Mouse (Mus musculus) ES-Bruce4 (cell line): ENCODE measurements at regions not wholly inside any gene's neighbourhood (a gene's known extent, or its start where the extent isn't known, plus 50 kb on each side); places are given as distances from the start of the nearest gene placed in this dataset.

Experiments
- H3K27ac ChIP-seq: 2 replicates; pipeline ENCODE4 v1.5.1; 2012; ENCODE audit warnings: low read length, inconsistent platforms; ENCODE audit not compliant: insufficient read depth
- H3K27me3 ChIP-seq: 2 replicates; pipeline ENCODE4 v1.6.1; 2012; ENCODE audit warnings: mild to moderate bottlenecking, low read length, inconsistent platforms; ENCODE audit not compliant: control insufficient read depth, poor library complexity, insufficient read depth, severe bottlenecking
- H3K36me3 ChIP-seq: 2 replicates; pipeline ENCODE4 v1.6.1; 2012; ENCODE audit warnings: inconsistent platforms, mild to moderate bottlenecking, low read length, moderate library complexity; ENCODE audit not compliant: control insufficient read depth, poor library complexity, insufficient read depth, severe bottlenecking
- H3K4me1 ChIP-seq: one replicate; pipeline ENCODE4 v1.8.1; 2011; ENCODE audit warnings: low read length; ENCODE audit not compliant: control insufficient read depth, insufficient read depth
- H3K4me3 ChIP-seq: 2 replicates; pipeline ENCODE4 v1.5.1; 2011; ENCODE audit warnings: low read depth, mild to moderate bottlenecking, low read length
- H3K9ac ChIP-seq: 2 replicates; pipeline ENCODE4 v1.6.1; 2012; ENCODE audit warnings: low read depth, mild to moderate bottlenecking, inconsistent platforms; ENCODE audit not compliant: poor library complexity, severe bottlenecking
- H3K9me3 ChIP-seq: replicated peaks from 2 replicates; pipeline ENCODE4 v1.6.1; 2012; ENCODE audit warnings: mild to moderate bottlenecking, low read length, inconsistent platforms; ENCODE audit not compliant: control insufficient read depth, poor library complexity, insufficient read depth, severe bottlenecking
- CTCF ChIP-seq: IDR thresholded peaks from one replicate; pipeline ENCODE4 v1.8.1; 2011; ENCODE audit warnings: low read depth, low read length
- EP300 ChIP-seq: IDR thresholded peaks from 2 replicates; pipeline ENCODE4 v1.6.1; 2011; ENCODE audit warnings: low read depth, low read length; ENCODE audit not compliant: insufficient read depth
- POLR2A ChIP-seq: IDR thresholded peaks from one replicate; pipeline ENCODE4 v1.8.1; 2011; ENCODE audit warnings: low read length; ENCODE audit not compliant: insufficient read depth

DNA sequence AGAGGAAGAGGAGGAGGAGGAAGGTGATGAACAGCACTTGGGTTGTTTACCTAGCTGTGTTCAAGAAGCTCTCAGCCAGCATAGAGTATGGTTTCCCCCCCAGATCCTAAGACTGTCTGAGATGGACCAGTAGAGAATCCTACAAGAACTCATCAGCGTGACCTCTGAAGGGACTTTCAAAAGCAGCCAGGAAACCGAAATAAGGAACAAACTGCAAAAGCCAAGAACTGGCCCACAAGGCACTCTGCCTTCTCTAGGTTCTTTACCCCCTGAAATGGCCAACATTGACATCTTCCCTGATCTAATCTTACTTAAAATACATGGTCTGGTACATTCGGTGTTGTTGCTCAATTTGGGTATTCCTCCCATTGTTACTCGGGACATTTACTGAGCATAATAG is 118.1 kb upstream of the Rreb1 start:
- Histone ChIP-seq H3K4me3 (no peak overlapping the region), H3K36me3 (no peaks in the 10 kb centered on the region), H3K9me3 (no peaks in the 10 kb centered on the region), H3K9ac (no peak overlapping the region), H3K27me3 (no peaks in the 10 kb centered on the region), H3K27ac (no peak overlapping the region), H3K4me1 (no peaks in the 10 kb centered on the region)
- TF ChIP-seq EP300 = no peak
- TF ChIP-seq CTCF = no peak
- no peak for TF ChIP-seq POLR2A

DNA sequence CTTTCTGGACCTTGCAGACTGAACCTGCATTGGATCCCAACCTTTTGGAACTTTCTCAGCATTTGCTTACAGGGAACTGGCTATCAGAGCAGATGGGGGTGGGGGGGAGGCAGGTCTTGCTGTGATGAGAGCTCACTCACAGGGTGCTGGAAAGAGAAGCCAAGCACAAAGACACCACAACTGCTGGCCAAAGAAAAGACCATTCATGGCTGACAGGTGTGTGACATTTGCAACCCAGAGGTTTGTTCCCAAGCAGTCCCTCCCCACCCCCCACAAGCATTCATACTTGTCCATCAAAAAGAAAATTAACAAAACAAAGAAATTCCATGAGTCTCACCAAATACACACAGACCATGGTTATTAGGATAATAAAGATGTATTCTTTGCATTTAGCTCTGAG is 117.5 kb upstream of the Rreb1 start:
- no peak for TF ChIP-seq CTCF
- no peak for TF ChIP-seq EP300
- TF ChIP-seq POLR2A = no peak
- Histone ChIP-seq H3K9ac (no peak overlapping the region), H3K4me3 (no peak overlapping the region), H3K9me3 (no peaks in the 10 kb centered on the region), H3K36me3 (no peaks in the 10 kb centered on the region), H3K27ac (no peak overlapping the region), H3K4me1 (no peaks in the 10 kb centered on the region), H3K27me3 (no peaks in the 10 kb centered on the region)

DNA sequence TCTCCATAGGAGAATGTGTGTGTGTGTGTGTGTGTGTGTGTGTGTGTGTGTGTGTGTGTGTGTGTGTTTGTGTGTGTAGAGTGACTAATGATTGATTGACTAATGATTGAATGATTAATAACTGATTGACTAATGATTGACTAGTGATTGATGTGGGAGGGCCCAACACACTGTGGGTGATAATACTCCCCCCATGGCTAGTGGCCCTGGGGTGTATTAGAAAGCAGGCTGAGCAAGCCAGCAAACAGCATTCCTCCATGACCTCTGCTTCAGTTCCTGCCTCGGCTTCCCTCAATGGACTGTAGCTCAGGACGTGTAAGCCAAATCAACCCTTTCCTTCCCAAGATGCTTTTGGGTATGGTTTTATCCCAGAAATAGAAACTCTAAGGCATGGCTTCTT is 114.1 kb upstream of the Rreb1 start:
- no peaks in the 10 kb centered on the region for H3K9me3 ChIP-seq
- no peak overlapping the region for H3K9ac ChIP-seq
- no peak overlapping the region for H3K4me3 ChIP-seq
- H3K27ac ChIP-seq = no peak overlapping the region
- no peaks in the 10 kb centered on the region; the same call in 1 of the 2 replicates for H3K27me3 ChIP-seq
- H3K36me3 ChIP-seq = no peaks in the 10 kb centered on the region
- no peaks in the 10 kb centered on the region for H3K4me1 ChIP-seq
- TF ChIP-seq CTCF (no peak), POLR2A (no peak), EP300 (no peak)

DNA sequence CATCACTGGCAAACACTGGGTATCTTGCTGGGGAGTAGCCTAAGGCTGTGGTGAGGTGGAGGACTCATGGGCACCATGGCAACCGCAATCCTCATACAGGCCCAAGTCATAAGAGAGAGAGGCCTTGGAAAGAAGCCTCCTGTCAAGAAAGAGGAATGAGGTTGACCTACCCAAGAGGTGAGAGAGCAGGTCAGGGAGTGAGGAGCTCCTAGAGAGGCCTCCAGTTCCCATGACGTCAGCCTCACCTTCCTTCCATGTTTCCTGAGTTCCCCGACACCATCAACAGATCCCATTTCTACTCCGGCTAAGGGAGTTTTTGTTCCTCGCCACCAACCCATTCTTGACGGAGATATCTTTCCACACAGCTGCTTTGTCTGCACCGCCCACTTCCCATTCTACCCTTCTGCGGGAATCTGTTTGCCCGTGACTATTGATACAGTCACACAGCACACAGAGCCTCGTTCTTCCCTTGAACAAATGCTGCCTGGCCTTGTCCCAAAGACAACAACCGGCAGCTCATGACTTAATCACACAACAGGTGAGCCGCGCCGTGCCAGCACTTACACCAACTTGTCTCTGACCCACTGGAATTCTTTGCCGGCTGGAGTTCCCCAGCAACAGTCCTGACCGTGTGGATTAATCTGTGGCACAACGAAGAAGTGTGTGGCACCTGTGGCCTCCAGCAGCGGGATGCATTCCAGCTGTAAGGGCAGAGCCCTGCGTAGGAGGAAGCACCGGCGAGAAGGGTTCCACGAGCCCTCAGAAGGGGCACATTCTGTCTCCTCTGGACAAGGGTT is 111.8 kb upstream of the Rreb1 start:
- no peak overlapping the region for H3K9ac ChIP-seq
- no peak overlapping the region for H3K27ac ChIP-seq
- no peaks in the 10 kb centered on the region for H3K9me3 ChIP-seq
- no peaks in the 10 kb centered on the region for H3K4me1 ChIP-seq
- no peak overlapping the region for H3K4me3 ChIP-seq
- H3K36me3 ChIP-seq = no peaks in the 10 kb centered on the region
- H3K27me3 ChIP-seq = no peaks in the 10 kb centered on the region; the same call in 1 of the 2 replicates
- TF ChIP-seq EP300 = no peak
- TF ChIP-seq POLR2A = no peak
- no peak for TF ChIP-seq CTCF

DNA sequence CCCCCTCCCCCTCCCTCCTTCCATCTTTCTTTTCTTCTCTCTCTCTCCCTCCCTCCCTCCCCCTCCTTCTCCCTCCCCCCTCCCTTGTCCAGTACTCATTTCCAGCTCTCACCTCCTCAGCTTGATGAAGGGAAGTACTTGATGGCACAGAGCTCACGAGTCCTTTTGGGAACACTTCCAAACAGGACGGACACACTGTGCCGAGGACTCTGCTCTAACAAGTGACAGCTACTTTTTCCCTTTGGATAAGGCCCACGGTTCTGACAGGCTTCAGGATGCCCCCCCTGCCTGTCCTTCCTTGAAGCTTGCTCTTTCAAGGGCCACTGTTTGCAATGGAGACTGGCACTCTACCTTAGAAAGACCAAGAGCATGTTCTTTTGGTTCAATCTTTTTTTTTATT is 110.8 kb upstream of the Rreb1 start:
- no peaks in the 10 kb centered on the region; the same call in 1 of the 2 replicates for H3K27me3 ChIP-seq
- H3K9me3 ChIP-seq = no peaks in the 10 kb centered on the region
- no peak overlapping the region for H3K27ac ChIP-seq
- TF ChIP-seq CTCF = no peak
- no peak for TF ChIP-seq POLR2A
- TF ChIP-seq EP300 = no peak
- no peaks in the 10 kb centered on the region for H3K4me1 ChIP-seq
- no peaks in the 10 kb centered on the region for H3K36me3 ChIP-seq
- no peak overlapping the region for H3K4me3 ChIP-seq
- no peak overlapping the region for H3K9ac ChIP-seq

DNA sequence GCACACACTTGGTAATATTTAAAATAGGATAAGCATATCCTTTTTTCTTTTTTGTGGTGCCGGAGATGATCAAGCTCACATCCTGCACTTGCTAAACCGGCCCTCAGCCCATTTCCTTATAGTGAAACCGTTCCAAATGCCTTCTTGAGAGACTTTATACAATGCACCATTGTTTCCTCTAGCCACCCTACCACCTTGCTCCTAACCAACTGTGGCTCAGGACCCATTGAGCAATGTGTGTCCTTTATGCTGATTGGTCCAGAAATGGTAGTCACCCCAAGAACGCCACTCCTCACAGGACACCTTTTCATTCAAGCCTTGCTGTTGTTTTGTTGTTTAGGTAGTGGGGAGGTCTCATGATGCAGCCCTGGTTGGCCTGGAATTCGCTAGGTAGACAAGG is 110.3 kb upstream of the Rreb1 start:
- no peak overlapping the region for H3K9ac ChIP-seq
- no peaks in the 10 kb centered on the region for H3K9me3 ChIP-seq
- TF ChIP-seq POLR2A = no peak
- no peak for TF ChIP-seq EP300
- TF ChIP-seq CTCF = no peak
- no peaks in the 10 kb centered on the region for H3K4me1 ChIP-seq
- no peak overlapping the region for H3K27ac ChIP-seq
- no peak overlapping the region for H3K4me3 ChIP-seq
- H3K27me3 ChIP-seq = no peaks in the 10 kb centered on the region; the same call in 1 of the 2 replicates
- no peaks in the 10 kb centered on the region for H3K36me3 ChIP-seq
